Mouse (Mus musculus): Measurements from ENCODE around the gene Trmt10b. TPM values are rescaled to one million over a fixed set of nuclear protein-coding genes. Genes with fewer than 3 reads are reported as not detected.

Trmt10b gene
- polyA plus RNA-seq, 1 experiment from 2014 or later = 16.2 TPM

Other genes starting within 250 kb of the Trmt10b start
- 17.8 and 18.0 TPM in 2 replicates for gene Fbxo10, start 212.5 kb upstream of the Trmt10b start, polyA plus RNA-seq (2016; fragmentation: Nextera tagmentation; extraction: Ambion mirVana)
- 234 and 236 TPM in 2 replicates for gene Tomm5, start 189.0 kb upstream of the Trmt10b start, polyA plus RNA-seq (2016; fragmentation: Nextera tagmentation; extraction: Ambion mirVana)
- 0.52 and 0.58 TPM in 2 replicates for gene Frmpd1, start 112.3 kb upstream of the Trmt10b start, polyA plus RNA-seq (2016; fragmentation: Nextera tagmentation; extraction: Ambion mirVana)
- gene Dcaf10, start 45.0 kb downstream of the Trmt10b start, polyA plus RNA-seq (2016; fragmentation: Nextera tagmentation; extraction: Ambion mirVana) = 7.5 and 7.8 TPM in 2 replicates
- 124 and 125 TPM in 2 replicates for gene Exosc3, start 45.6 kb downstream of the Trmt10b start, polyA plus RNA-seq (2016; fragmentation: Nextera tagmentation; extraction: Ambion mirVana)
- gene Slc25a51, start 111.6 kb downstream of the Trmt10b start, polyA plus RNA-seq (2016; fragmentation: Nextera tagmentation; extraction: Ambion mirVana) = 78.5 and 83.3 TPM in 2 replicates
- 2.8 and 3.0 TPM in 2 replicates for gene Shb, start 235.3 kb downstream of the Trmt10b start, polyA plus RNA-seq (2016; fragmentation: Nextera tagmentation; extraction: Ambion mirVana)

All from forebrain, embryonic 10.5 days (tissue).